Mouse (Mus musculus) spleen, adult 2 months (tissue): Measurements from ENCODE around the gene Phlpp1.

ENCODE experiments used
- CTCF ChIP-seq: fragments of 200-500 bp; IDR thresholded peaks from 2 replicates; pipeline ENCODE4 v1.5.1; 2011; ENCODE audit warnings: mild to moderate bottlenecking, inconsistent platforms; ENCODE audit not compliant: insufficient read depth, insufficient read length, insufficient replicate concordance; ENCODE audit errors: extremely low read depth
- POLR2A ChIP-seq: fragments of 200-500 bp; IDR thresholded peaks from 2 replicates; pipeline ENCODE4 v1.6.1; 2011; ENCODE audit warnings: low read depth, low read length, inconsistent platforms

- TF ChIP-seq CTCF: no peak
- TF ChIP-seq POLR2A: no peak
These were observed 115.3 kb downstream of the Phlpp1 start for GRCm38 (mm10) chr1:106286815-106287214.
